Mouse (Mus musculus) embryo, embryonic 10 days (tissue): ENCODE data around the gene Cipc.

ENCODE experiments used
- DNase-seq: peaks from one replicate; pipeline ENCODE4 v3.0.0-alpha.2; 2015; ENCODE audit warnings: low spot score

The Cipc gene

DNA sequence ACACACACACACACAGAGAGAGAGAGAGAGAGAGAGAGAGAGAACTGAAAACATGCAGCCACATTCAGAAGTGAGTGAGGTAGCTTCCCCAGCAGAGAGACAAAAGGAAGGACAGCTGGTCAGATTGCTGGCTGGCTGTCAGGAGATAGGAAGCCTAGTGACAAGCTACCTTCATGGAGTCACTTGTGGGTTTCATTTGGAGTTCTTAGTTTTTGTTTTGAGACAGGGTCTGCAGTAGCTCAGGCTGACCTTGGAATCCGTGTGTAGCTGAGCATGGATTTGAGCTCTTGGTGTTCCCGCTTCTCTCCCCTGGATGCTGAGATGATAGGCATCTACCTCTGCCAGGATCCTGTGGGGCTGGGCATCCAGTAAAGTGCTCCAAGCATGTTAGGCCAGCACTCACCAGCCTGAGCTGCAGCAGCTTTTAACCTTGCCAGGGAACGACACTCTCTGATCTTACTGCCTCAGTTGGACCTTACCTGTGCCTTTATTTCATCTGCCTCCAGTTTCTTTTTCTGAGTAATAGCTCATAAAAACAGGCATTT is 14.0 kb downstream of the Cipc start:
- DNase-seq: no peak

DNA sequence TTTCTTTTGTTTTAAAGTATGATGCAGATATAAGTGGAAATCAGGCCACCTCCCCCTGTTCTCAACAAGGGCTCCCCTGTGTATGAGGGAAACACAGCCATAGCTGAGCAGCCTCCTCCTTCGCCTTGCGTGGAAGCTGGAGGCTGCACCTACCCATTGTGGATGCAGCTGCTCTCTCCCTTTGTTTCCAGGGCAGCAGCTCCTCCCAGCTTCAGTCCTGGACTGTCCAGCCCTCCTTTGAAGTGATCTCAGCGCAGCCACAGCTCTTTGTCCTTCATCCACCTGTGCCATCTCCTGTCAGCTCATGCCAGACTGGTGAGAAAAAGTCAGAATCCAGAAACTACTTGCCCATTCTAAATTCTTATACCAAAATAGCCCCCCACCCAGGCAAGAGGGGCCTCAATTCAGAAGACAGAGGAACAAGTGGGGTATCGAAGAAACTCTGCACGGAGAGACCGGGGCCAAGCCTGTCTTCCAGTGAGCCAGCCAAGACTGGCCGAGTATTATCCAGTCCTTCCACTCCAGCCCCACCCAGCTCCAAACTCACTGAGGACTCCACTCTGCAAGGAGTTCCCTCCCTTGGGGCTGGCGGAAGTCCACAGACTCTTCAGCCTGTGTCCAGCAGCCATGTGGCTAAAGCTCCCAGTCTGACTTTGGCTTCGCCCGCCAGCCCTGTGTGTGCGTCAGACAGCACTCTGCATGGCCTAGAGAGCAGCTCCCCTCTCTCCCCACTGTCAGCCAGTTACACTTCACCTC is 14.9 kb downstream of the Cipc start:
- no peak for DNase-seq

DNA sequence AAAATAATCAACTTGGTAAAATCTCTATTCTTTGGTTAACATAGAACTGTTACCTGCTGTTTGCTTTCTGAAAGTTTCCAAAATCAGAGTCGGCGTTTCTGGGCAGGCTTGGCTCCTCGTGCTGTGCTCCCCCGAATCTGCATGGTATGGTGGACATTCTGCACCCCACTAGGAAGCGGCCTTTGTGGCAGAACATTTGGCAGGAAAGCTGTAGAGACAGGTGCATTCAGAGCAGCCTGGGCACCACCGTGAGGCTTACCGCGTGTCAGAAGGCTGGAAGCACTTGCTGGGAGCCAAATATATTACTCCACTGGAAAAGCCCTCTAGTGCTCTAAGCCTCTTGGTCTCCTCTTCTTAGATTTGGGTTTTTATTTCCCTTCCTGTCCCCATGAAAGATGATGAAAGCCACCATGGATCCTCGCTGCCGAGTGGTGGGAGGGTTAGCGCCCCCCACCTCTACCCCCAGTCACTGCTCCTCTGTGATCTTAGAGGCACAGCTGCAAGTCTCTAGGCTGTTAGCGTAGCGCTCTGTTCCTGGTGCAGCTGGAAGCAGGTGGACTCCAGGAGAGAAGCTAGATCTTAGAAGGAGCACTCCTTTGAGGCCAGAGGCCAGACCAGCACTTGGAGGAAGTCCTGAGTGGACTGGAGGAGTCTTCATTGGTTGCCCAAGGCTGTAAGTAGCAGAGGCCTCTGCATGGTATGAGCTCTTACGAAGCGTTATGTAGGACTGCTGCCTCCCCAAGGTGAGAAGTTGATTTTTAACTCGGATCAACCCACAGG is 17.6 kb downstream of the Cipc start:
- no peak for DNase-seq

DNA sequence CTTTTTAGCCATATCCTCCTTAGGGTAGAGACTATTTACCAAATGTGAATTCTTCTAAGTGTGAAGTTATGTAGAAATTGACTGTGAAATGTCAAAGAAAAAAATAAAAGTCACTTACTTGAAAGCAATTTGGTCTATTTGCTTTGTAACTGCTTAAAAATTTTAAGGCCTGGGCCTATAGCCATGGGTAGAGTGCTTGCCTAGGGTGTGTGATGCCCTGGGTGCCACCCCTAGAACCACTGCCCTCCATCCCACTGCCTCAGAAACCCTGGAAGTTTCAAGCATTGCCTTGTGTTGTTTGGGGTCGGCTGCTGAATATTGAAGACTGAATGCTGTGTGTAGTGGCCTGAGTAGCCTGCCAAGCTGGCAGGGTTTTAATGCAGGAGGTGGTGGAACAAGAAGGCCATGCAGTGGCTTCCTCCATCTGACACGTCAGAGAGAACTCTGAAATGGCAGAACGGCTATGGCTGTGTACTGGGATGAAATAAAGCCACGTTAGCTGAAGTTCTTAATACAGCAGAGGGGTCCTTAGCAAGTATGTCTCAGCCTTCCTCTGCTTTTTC is 18.5 kb downstream of the Cipc start:
- DNase-seq: no peak

DNA sequence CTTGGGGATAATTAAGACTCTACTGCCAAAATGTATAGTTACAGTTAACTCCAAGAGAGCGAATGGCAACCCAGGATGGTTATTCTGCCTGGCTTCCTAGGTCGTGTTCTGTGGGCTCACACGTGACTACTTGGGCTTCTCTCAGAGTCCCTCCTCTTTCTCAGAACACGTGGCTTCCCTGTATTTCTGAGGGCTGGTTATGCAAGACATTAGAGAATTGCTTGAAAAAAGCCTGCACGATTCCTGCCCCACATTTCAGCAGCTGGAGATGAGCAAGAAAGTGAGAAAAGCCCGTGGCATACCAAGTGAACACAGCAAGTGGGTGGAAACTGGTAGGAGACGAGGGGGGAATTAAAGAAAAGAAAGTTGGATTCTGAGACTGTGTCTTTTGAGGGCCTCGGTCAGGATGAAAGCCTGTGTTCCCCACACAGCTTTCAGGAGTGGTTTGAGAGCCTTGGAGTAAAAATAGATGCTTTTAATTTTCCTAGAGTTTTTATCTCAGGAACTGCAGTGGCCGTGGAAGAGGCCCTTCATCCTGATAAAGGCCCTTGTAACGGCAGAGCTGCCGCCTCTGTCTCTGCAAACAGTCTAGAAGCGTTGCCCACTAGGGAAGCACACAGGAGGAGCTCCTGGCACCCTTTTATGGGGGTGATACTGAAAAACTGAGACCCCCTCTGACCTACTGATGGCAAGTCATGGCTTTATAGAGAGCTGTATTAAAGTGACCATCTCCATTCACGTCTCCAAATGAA is 21.8 kb downstream of the Cipc start:
- no peak for DNase-seq

DNA sequence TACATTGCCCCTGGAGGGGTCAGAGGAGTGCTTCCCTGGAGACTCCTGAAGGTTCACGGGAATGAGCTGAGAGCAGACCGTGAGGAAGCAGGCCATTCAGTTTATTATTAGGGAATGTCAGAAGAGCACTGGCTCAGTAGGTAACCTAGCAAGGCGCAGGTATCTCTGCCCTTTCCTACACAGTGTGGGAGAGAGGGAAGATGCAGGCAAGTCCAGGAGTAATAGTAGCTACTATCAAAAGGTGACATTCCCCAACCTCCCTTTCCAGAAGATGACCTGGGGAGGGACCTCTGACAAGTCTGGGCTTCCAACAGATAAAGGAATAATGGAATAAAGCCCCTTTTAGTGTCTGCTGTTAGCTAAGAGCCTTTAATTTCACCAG is 22.4 kb downstream of the Cipc start:
- no peak for DNase-seq

DNA sequence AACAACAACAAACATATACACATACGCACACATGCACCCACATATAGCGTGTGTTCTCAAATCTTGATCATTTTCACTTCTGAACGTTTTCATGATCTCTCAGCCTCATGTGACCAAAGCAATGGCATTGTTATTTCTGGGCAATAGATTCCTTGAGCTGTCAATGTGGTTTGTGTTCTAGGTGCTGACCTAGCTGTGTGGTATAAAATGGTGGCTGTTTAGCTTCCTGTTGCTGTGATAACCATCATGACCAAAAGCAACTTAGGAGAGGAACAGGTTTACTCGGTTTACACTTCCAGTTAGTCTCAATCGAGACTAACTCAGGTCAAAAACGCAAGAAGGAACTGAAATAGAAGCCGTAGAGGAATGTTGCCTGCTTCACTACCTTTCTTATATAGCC is 24.2 kb downstream of the Cipc start:
- DNase-seq: no peak

DNA sequence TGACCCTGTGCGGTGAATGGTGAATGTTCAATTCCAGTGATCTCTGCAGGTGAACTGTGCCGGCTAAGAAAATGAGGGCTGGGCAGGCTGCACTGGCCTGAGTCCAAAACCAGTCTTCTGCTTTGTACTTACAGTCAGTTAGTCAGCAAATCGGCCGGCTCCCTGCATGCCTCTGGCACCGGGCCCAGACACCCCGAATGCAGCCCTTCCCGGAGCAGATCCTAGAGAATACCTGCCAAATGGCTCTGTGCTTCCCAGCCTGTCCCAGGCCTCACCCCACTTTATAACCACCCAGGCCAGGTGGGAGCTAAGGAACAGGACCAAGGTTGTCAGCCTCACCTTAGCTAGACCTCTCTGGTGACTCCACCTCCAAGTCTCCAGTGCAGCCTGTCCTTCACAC is 26.4 kb downstream of the Cipc start:
- no peak for DNase-seq

DNA sequence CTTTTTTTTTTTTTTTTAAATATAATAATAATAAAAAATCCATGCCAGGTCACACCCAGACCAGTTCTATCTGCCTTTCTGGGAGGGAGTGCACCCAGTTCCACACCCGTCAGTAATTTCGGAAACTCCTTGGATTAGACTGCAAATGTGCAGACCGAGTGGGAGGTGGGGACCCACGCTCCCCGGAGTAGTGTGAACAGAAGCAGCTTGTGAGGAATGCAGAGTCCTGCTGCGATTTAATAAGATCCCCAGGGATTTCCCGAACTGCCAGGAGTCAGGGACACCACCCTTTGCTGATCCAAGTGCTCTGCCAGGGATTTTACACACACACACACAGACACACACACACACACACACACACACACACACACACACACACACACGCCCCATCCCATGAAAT is 26.9 kb downstream of the Cipc start:
- no peak for DNase-seq

DNA sequence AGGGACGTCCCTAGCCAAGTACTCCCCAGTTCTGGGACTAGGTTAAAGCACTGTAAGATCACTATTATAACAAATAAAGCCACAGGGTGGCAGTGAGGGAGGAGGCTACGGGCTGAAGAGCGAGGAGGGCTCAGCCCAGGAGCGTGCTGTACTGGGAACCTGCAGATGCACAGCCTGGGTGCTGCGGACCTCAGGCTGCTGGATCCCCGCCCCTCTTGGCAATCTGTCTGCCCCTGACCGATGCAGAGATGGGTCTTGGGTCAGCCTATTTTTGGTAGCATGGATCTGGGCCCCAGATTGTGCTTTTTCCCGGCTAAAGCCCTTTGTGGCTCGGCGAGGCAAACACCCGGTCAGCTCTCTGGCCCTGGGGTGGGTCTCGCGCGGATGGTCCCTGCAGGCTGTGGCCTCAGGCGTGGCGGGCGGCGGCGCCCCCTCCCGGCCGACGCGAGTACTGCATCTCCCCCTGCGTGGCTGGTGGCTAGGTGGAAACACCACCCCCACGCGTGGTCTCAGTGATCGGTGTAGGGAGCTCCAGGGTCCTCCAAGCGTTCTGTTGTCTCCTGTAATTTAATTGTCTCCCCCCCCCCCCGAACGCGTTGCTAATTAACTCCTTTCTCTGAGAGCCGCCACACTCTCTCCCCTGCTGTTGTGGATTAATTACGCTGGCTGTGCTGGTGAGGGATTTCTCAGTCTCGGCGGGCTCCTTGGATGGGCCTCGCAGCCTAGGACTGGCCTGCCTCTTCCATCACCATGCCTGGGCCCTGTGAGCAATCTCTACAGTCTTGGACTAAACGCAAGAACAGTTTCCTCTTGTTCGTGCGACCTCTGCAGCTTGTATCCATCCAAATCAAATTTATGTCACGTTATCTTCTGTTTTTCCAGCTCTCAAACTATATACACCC is 27.8 kb downstream of the Cipc start:
- DNase-seq: peak; percentile 70

DNA sequence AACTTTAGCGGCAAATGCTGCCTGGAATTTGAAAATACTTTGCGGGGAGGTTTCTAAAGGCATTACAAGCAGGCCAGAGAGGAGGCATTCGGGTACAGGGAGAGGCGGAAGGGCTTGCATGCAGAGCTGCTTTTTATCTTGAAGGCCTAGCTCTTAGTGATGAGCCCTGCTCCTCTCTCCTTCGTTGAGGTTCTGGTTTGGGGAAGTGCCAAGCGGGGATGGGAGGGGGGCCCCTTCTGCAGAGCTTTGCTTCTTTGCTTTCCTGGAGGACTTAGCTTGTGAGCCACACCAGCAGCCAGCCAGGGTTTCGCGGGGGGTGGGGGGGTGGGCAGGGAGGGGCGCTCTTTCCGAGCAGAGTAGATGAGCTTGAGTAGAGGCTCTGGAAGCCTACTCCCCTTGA is 28.9 kb downstream of the Cipc start:
- no peak for DNase-seq

DNA sequence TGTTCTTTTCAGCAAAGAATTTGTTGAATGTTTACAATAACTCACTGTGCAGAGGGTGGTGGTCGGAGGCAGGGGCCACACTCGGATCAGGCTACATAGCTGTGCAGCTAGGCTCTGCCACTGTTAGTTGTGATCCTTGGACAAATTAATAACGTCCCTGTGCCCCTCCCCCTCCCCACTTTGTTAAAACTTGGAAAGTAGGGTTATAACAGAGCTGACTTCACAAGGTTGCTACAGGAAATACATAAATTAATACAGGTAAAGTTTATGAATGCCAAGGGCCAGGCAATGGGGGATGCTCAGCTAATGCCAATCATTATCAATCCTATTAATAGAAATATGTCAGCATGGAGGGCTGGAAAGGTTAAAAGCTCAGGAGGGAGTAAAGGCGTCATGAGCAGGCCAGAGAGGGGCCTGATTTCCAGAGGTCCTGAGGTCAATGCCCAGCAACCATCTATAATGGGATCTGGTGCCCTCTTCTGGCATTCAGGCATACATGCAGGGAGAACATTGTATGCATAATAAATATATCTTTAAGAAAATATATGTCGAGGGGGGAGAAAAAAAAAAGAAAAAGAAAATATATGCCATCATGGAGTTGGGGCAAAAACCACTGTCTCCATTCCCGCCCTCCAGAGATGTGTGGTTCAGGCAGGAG is 29.8 kb downstream of the Cipc start:
- DNase-seq: peak; percentile 32

DNA sequence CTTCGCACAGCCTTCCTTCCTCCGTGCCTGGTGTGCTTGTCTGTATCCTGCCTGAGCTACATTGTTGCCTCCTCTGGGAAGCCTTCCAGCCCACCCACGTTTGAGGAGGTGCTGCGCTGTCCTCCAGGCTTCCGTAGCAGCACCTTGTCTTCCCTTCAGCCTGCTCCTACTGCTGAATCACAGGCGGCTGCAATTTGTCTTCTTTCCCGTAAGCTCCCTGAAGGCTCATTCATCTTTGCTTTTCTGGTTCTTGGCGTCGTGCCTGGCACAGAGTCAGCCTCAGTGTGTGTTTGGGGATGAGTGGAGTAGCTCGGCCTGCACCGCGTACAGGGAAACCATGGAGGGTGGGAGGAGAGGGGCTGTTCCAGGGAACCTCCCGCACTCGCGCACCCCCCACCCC is 31.0 kb downstream of the Cipc start:
- peak; percentile 20 for DNase-seq

DNA sequence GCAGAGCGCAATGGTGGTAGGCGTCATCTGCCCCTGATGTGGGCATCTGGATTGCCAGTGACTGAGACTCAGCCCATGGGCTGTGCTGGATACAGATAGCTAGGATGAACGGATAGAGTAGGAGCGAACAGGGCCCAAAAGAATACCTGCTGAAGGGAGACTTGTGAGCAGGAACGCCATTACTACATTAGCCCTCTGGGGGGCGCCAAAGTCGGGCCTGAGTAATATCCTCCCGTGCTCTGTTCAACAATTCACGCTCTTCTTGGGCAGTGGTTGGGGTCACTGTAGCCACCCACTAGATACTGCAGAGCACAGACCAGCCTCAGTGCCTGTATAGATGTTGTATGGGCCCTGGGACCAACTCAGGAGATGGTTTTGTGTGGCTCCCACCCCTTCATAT is 34.3 kb downstream of the Cipc start:
- DNase-seq: no peak

DNA sequence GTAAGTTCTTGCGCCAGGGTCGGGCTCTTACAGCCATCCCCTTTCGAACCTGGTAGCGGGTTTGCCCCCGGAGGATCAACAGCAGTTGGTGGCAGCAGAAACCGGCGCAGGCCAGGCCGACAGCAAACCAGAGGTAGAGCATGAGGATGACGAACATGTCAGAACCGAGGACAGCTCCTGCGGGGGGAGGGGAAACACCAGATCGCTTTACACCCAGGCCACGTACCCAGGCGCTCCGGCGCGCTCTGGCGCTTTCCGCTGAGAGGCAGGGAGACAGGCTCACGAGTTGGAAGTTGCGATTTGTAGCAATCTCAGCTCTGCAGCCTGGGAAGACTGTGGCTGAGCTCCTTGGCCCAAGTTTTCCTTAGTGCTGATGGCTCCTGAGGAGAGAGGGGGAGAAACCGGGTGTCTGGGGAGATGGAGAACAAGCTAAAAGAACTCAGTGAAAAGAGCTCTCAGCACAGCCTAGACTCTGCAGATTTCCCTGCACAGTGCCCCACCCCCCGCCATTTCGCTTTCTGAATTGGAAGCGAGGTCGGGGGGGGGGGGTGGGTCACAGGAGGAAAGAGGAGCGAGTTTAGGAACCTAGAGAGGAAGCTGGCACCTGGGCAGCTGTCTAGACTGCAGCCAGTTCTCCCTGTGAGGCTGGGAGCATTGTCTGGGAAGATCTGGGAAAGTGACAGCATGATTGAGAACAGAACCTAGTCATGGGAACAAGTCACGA is 36.8 kb downstream of the Cipc start:
- peak; percentile 87 for DNase-seq

DNA sequence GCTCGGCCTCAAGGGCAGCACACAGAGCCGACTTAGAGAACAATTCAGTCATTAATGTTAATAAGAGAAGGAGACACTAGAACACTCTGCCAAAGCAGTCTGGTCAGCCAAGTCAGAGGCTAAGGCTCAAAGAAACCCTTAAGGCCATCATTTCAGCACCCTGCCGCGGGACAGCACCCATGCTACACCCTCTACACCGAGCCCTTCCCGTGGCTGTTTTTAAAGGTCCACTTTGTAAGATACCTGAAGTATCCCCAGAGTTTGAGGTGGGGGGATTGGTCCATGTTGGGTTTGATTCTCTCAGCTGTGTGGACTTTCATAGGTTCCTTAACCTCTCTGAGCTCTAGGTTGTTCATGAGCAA is 37.3 kb downstream of the Cipc start:
- DNase-seq: peak; percentile 78

DNA sequence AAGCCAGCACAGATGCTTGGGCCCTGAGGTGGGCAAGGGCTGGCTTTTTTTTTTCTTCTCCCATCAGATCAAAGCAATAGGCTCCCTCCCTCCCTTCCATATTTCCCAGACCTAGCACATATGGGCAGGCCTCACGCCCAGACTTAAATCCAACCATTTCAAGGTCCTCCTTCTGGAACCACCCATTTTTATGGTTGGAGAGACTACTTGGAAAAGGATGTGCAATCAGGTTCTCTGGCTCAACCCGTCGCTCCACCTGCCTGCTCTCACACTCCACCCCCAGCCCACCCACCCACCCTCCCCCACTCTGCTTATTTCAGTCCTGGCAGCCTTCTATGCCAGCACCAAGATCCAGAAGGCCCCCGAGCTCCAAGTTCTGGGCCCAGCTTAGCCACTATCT is 39.7 kb downstream of the Cipc start:
- DNase-seq: no peak

DNA sequence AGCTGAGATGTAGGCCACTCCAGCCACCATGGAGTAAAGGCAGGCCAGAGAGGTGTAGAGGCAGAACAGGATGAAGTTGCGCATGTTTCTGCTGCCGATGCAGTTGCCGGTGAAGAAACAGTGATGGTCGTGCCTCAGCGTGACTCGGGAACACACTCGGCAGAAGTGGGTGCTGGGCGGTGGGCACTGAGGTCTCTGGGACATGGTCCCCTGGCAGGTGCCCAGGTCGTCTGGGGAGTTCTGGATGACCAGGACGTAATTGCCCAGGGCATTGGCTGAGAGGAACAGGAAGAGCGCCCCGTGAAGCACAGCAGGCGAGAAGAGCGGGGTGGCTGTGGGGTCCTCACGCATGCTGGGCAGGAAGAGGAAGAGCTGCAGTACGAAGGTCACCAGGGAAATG is 41.4 kb downstream of the Cipc start:
- DNase-seq: no peak

DNA sequence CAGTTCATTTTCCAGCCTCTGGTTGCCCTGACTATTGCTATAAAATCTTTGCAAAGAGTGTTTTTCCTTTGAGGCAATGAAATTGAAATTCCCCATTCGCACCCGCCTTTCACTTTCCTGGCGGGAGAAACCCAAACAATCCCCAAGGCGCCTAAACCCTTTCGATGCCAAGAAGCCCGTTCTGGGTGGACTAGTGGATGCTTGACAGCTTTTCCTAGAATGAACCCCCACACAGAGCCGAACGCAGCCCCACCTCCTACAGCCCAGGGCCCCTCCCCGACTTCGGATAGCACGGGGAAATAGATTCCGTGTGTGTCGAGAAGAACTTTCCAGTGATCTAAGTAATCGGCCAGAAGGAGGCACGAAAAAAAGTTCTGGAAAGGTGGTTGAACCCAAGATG is 42.5 kb downstream of the Cipc start:
- DNase-seq: no peak
